Mouse (Mus musculus) adrenal gland, postnatal 4 days (tissue): ENCODE results near the gene Tmsb4x. TPM values are rescaled to one million over a fixed set of nuclear protein-coding genes. Genes with fewer than 3 reads are reported as not detected.

ENCODE experiments used
- DNase-seq, 2 experiments: peaks; one replicate each; pipeline ENCODE4 v3.0.0; 2021 to 2022; ENCODE audit warnings: low spot score in 2 of 2, mixed read lengths in 2 of 2
- long read RNA-seq, 2 experiments: library from polyadenylated mRNA; stranded (forward); transcript quantifications; one replicate each; pipeline ENCODE4 v2.0.0; 2021
- total RNA-seq, 2 experiments: library from RNA; stranded (reverse); gene quantifications; 2 replicates each; pipeline ENCODE4 v1.2.3; 2021

Tmsb4x gene
- total RNA-seq, result 100 to 1,000 TPM; 645 to 701 TPM
- long read RNA-seq, experiment 1, transcript Tmsb4x-201 (3 exons, 768 nt), result major isoform, 297 of 346 reads
- long read RNA-seq, experiment 1, partial matches to known transcripts, result 3 of 346 reads
- long read RNA-seq, experiment 1, other reads (novel, unspliced or antisense), result 44 of 346 reads
- long read RNA-seq, experiment 2, transcript Tmsb4x-201 (3 exons, 768 nt), result major isoform, 265 of 329 reads
- long read RNA-seq, experiment 2, partial matches to known transcripts, result 3 of 329 reads
- long read RNA-seq, experiment 2, other reads (novel, unspliced or antisense), result 60 of 329 reads

DNA sequence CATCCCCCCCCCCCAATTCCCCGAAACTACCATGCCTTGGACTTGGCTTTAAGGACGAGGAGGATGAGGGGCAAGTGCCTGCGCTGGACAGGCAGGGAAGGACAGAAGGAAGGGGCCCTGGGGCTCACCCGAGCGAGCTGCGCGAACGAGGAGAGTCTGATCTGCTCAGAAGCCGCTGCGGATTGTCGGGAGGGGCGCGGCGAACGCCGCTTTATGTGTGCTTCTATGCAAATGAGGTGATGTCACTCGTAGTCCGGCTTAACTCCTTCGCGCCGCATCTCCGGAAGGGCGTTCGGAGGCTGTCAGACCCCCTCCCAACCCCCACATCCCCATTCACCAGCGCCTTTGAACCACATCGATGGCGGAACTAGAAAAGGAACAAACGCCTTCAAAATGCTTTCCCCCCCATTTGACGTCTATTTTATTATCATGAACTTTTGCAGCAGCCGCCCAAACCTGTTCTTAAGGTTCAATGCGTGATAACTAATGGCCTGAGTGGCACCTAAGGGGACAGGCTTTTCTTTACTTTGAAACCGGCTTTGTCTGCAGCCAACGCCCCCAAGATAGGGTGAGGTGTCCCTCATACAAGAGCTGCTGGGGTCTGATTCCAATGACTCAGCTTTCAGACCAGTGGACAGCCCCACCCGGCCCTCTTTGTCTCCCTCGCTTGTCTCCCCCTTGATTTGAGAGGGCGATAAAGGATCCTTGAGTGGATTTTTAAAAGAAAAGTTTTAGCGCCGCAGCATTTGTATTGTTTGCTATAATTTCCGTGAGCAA lies at the start of gene Tmsb4x:
TSS of gene Tmsb4x (minus strand) at position 338 of the 777 bp plus-strand sequence.
- peak; percentile 63 to 64 for DNase-seq

DNA sequence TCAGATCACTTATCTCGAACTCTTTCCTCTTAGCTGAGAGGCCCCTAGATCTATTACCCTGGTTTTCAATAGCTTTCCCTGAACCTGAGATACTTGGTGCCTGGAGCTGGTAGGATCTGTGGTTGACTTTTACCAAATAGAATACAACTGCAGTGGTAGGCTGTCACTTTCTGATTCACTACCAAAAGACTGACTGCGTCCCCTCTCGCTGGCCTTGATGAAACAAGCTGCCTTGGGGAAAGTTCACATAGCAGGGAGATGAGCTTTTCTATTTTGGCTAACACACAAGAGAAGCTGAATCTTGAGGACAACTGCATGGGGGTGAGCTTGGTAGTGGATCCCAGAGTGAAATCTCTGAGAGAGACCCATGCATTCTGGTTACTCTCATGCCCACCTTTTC lies 32.6 kb upstream of the Tmsb4x start:
- no peak for DNase-seq

DNA sequence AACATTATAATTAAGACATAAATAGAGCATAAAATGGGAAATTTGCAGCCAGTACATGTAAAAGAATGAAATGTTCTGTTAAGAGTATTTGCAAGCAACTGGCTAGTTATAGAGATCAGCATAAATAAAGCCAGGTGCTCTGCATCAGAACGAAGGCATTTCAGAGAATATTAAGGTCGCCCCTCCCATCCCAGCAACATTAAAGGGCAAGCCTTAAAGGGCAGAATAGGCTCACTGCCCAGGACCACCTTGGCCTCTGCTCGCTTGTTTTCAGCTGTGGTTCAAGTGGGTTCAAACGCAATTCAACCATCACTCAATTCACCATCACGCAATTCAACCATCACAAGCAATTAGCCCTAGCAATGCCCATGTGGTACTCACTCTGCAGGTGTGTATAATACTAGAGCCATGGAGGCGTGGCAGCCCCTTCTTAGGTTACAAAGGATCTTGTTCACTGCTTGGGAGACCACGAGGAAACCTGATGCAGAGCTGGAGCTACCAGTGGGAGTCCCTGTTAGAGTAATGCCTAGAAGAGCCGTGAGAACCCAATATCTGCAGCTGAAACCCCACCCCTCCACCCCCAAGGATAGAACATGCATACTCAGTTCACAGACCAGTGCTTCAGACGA lies 30.3 kb upstream of the Tmsb4x start:
- DNase-seq, result no peak

DNA sequence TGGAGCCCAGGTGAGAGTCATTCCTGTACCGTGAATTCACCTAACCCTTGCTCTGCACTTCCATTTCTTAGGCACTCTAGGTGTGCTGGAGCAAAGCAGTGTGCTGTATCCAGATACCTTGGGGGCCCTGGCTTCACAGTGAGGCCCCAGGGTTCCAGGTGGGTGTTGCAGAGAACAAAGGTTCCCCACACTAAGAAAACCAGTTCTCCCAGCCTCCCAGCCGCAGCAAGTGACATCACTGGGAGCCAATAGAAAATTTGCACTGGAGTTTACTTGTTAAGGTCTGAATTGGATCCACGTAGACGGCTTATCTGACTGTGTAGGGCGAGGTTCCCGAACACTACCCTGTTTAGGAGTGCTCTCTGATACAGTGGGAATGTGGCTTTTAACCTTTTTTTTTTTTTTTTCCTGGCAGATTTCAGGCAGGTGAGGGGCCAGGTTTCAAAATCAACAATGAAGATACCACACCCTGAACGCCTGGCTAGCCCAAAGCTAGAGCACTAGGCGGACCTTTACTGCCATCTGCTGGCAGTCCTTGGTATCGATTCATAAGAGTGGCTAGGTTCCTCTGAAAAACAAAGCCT lies 24.1 kb upstream of the Tmsb4x start:
- no peak for DNase-seq

DNA sequence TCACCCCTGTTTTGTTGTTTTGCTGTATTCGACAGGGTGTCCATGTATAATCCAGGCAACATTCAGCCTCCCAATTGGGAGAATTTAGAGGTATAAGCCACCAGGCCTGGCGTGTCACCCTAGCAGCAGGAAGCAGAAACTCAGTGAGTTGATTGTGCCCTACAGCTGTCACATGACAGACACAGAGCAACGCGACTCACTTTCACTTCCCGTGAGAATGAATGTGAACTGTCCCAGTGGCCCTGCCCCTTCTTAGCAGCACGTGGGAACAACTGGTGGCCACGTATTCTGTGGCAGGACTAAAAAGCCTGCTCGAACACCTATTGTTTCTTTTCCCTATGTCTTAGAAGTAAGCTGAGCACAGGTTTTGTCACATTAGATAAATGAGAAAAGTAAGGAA lies 22.0 kb upstream of the Tmsb4x start:
- no peak for DNase-seq

DNA sequence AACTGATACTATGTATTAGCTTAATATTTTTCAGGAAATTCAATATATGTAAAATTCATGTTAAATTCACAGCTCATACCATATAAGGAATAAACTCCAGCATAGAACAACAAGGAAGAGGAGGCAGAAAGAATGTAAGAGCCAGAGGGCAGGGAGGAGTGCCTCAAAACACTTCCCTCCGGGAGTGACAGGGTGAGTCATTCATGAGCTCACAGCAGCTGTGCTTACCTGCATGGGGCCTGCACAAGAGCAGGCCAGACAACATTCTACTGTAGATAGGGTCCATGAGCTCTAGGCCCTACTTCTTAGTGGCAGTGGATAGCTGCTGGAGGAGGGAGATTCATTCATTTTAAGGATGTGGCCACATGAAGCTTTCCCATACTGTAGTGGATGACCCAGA lies 20.7 kb upstream of the Tmsb4x start:
- DNase-seq, result no peak

DNA sequence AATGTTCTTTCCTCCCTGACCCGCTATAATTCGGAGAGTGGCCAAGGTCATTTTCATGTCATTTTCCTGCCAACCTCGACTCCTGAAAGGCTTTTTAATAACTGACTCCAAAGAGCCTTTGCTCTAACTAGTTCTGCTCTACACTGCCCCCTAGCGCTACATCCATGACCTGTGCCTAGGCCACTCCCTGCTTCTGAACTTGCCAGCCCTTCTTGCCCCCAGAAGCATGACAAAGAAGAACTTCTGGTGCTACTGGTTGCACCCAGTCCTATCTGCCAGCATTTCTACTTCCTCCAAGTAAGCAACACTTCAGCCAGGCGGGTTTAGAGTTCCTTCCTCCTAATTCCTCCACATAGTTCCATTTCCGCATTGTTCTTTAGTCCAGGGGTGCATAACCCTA lies 20.1 kb upstream of the Tmsb4x start:
- peak in 1 of 2 experiments; percentile 61 for DNase-seq

DNA sequence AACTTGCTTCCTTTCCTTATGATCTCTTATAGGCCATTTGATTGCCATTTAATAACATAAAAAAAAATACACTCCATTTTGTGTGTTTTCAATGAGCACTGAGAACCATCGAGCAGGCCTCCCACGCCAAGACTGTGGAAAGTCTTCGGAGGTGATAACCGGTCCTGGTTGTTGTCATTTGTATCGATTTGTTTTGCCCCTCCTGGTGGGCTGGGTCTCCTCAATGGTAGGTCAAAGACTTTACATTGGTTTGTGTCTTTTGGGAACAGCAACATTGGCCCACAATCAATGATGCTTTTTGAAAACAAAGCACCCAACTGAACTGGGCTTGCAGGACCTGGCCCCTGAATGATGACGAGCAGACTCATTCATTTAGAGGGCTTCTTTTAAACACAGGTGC lies 18.6 kb upstream of the Tmsb4x start:
- no peak for DNase-seq

DNA sequence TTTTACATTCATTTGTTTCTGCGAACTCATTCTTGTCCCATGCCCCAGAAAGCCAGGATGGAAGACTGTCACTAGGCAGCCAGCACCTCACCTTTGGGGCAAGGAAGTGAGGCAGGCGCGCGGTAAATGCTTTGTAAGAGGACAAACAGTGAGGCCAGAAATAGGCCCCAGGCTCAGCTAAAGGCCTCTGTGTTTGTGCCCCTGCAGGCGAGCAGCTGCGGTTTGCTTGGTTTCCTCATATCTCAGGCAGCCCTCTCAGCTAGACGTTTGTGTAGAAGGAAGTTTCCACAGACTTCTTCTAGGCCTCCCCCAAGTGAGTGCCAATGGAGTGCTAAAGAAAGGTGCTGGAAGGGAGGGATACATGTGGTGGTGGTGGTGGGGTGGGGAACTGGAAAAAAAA lies 18.0 kb upstream of the Tmsb4x start:
- no peak for DNase-seq

DNA sequence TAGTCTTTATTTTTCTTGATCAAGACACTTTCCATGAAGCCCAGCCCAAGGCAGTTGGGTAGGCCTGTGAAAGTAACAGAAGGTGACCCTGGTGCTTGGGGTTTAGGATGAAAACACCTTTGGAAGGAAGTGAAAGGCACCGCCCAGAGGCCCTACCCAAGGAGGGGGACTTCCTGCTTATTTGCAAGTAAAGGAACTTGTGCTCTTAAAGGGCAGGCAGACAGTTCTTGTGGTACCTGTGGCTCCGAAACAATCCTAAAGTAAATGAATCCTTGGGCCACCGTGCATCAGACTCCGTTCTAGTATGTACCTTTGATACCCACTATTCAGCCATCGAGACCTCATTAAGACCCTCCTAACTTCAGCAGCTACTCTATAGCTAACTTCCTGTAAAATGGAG lies 17.5 kb upstream of the Tmsb4x start:
- no peak for DNase-seq

DNA sequence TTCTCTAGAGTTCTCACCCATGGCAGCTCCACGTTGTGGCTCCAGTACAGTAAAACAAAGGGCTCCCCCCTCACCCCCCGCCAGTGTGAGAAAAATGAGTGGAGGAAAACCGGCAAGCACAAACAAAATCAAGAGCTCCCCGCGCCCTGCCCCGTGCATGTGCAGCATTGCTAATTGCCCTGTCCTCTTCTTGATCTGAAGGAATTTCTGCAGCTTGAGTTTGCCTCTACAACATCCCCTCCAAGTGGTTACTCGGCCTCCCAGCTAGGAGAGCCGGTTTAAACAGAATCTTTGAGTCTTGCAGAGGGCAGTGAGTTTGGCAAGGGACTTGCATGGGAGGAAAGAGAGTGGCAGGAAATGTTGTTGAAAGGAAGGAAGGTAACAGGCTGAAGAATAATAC lies 3.6 kb upstream of the Tmsb4x start:
- no peak for DNase-seq

DNA sequence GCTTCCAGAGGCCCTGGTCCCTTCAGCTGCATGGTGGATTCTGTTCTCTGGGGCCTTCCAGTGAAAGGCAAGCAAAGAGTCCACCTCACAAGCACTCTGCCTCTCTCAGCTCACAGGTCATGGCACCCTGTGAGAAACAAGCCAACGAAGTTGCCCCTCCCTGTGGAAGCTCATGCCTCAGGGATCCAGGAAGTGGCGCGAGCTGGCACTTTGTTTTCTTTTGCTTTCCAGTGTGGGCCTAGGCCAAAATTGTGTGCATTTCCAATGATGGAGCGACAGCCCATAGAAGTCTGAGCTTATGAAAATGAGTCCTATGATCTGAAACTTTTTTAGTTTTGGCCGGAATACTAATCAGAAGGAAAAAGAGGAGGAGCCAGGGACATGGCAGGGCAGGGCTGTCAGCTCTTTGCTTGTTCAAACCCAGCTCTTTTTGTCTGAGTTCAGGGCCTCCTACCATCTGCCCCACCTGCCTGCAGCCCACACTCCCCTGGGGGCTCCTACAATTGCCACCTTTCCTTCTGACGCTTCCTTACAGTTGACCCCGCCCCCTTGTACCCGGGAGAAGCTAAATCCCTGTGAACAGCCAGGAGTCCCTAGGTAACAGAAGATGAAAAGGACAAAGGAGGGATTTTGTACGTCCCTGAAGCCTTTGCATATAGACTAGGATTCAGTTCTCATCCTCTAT lies 2.9 kb upstream of the Tmsb4x start:
- DNase-seq, result no peak

DNA sequence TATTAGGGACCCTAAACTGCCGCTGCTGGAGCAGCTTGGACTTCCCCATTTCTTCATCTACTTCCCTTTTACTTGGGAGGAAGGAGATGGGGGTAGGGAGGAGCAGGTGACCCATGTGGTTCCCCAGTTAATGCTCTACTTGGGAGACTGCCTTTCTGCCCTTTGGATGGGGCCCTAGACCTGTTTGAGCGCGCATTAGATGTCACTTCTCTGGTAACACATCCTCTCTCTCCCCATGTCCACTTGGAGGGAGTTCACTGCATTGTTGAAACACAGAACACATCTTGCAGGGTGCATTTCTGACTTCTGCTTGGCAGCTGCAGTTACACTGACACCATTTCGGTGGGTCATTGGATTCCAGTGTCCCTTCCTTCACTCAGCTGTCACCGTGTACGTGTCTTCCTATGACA lies 1.2 kb upstream of the Tmsb4x start:
- no peak for DNase-seq

DNA sequence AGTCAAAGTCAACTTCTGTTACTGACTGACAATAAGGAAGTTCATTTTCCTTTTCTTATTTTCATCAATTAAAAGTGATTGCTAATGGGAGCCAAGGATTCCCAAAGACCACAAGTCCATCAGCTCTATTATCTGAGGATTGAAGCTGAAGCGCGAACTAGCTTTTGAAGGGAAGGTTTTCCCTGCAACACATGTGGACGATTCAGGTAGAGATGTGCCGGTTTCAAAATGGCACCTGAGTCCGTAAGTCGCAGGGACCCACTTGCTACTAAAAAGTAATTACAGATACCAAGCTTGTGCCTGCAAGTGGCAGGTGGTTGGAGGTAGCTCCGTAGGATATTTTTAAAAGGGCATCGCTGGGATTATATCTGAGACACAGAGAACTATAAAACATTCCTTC lies 713 bp upstream of the Tmsb4x start:
- DNase-seq, result no peak

DNA sequence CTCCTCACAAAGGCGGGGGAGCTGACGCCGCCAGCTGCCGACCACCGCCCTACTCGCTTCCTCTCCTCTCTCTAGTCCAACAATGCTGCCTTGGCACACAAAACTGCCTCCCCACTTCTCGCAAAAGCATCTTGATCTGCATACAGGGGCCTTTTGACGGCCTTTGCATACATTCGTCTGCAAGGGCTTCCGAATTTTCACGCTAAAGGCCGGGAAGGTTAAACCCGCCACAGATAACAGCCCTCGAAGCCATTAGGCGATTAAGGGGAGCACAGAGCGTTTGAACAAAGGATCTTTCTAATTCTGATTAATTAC lies 652 bp downstream of the Tmsb4x start:
- DNase-seq, result no peak

DNA sequence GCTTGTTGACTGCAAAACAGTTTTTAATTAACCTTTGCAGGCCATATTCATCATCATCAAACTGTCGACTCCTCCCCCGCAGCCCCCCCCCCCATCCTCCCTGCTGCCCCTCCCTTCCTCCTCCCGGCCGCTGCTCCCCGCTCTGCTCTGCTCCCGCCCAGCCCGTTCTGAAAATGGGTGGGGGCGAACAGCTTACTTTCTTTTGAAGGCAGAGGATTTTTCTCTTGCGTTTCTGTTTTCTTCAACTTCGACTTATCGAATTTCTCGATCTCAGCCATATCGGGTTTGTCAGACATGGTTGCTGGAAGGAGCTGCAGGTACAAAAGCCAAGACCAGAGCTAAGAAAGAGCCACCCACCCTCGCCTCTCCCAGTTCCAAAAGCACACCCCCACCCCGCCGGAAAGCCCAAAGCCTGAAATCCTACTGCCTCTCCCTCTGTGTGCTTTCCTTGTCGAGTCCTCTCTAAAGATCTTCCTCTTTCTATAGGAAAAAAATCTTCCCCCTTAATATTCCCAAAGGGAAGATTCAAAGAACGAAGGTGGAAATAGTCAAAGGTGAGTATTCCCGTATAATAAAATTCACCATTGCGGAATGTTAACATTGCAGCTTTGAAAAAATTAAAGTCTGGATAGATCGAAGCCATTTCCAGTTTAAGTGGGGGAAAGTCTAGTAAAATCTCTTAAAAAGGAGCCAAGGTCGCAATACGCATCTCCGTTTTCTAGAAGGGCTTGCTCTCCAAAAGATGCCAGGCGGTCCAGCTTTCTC lies 1.2 kb downstream of the Tmsb4x start:
- DNase-seq, result no peak

DNA sequence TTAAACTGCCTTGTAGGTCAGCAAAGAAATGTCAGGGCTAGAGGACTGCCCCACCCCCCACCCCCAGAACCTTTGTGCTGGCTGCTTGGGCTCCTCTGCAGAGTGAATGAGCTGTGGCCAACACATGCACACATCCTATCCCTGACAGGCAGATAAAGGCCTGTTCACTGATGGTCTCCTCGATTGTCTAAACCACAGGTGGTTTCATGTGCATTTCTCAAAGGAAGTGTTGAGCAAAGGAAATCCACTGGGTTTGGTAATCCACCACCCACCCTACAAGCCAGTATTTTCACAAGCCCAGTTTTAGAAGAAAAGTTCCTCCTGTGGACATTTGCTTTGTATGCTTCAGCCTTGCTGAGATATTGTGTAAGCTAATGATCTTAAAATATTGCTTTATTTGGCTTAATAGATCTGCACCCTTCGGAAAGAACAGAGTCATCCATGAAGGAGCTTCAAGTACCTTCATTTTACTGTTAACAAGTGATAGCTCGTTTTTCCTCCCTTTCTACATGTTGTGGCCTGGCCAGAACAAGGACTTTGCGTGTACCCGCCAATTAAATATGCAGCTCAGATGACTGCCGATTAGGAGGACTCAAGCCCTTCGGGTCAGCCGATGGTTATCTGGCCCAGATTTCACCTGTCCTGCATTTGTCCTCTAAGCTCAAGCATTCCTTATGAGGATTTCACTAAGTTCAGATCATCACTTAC lies 3.1 kb downstream of the Tmsb4x start:
- no peak for DNase-seq

DNA sequence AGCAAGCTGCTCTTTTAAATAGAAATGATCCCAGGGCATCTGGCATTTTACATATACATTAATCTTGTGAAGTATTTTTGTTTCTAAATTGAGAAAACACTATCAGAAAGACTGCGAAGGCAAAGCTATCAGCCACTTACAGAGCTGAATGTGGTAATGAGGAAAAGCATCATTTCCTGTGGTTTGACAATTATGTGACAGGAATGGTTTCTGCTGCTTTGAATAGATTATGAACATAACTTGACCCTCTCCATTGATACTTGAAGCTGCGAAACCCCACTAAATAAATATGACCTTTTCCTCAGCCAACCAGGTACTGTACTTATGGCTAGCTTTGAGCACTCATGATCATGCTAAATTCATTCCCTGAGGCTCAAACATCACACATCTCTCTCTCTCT lies 7.8 kb downstream of the Tmsb4x start:
- DNase-seq, result no peak

DNA sequence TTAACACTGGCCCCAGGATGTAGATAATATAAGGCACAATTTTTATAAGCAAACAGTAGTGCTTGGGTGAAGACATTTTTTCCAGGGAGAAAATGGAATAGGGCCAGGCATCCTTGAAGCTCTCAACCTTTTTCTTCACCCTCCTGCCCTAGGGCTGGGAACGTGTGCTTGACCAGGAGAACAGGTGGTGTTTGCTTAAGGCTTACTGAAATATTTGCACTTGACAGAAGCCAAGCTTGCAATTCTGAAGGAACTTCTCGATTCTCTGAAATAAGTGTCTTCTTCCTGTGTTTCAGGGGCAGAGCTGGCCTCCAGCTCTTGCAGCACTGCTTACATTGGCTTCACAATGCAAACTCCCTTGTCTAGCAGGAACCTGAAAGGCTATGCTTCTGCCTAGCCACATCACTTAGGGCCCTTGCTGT lies 13.9 kb downstream of the Tmsb4x start:
- no peak for DNase-seq

DNA sequence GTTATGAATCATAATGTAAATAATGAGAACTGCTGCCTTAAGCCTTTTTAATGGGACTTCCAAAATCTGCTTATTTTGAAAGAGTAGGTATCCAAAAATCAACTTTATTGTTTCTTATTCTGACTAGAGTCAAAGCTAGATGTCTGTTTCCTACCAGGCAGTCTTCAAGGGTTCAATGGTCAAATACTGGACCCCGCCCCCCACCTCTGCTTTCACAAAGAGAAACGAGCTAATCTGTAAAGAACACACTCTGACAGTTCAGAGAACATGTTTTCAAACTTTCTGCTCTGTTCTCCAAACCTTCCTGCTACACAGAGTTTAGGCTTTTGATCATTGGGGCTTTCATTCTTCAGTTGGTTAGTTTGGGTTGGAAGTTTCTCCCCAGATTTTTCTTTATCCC lies 22.8 kb downstream of the Tmsb4x start:
- DNase-seq, result no peak
